Mouse (Mus musculus) R1 (cell line): ENCODE measurements around the gene Plin2.

Experiments used
- DNase-seq: peaks from one replicate; pipeline ENCODE4 v3.0.0-alpha.2; 2018; ENCODE audit warnings: low read depth, low spot score

Plin2 gene

GRCm38 (mm10) chr4:86669780-86670201, at the start of gene Plin2:
Gene Plin2, minus strand, starts transcription at chr4:86670060.
- peak; percentile 57 for DNase-seq

GRCm38 (mm10) chr4:86718878-86719577, 49.2 kb upstream of the Plin2 start:
- no peak for DNase-seq

- no peak for DNase-seq
Measured at GRCm38 (mm10) chr4:86717176-86717575, 47.3 kb upstream of the Plin2 start.

- DNase-seq = no peak
Measured at GRCm38 (mm10) chr4:86715341-86715740, 45.5 kb upstream of the Plin2 start.

- DNase-seq = peak; percentile 45
Measured at GRCm38 (mm10) chr4:86713518-86713917, 43.7 kb upstream of the Plin2 start.

GRCm38 (mm10) chr4:86712751-86713195, 42.9 kb upstream of the Plin2 start:
- DNase-seq = no peak

GRCm38 (mm10) chr4:86710666-86711215, 40.9 kb upstream of the Plin2 start:
- DNase-seq = peak; percentile 65

- DNase-seq = peak; percentile 83
Measured at GRCm38 (mm10) chr4:86710034-86710650, 40.3 kb upstream of the Plin2 start.

- DNase-seq = peak; percentile 39
Measured at GRCm38 (mm10) chr4:86708801-86709200, 38.9 kb upstream of the Plin2 start.

- peak; percentile 63 for DNase-seq
Measured at GRCm38 (mm10) chr4:86699161-86699865, 29.5 kb upstream of the Plin2 start.

GRCm38 (mm10) chr4:86696890-86697289, 27.0 kb upstream of the Plin2 start:
- DNase-seq = peak; percentile 78

- peak; percentile 89 for DNase-seq
Measured at GRCm38 (mm10) chr4:86695081-86695480, 25.2 kb upstream of the Plin2 start.

- DNase-seq = no peak
Measured at GRCm38 (mm10) chr4:86692931-86693330, 23.1 kb upstream of the Plin2 start.

- DNase-seq = no peak
Measured at GRCm38 (mm10) chr4:86691290-86691689, 21.4 kb upstream of the Plin2 start.

GRCm38 (mm10) chr4:86690768-86691167, 20.9 kb upstream of the Plin2 start:
- no peak for DNase-seq

- DNase-seq = no peak
Measured at GRCm38 (mm10) chr4:86690194-86690593, 20.3 kb upstream of the Plin2 start.

- DNase-seq = no peak
Measured at GRCm38 (mm10) chr4:86689056-86689735, 19.3 kb upstream of the Plin2 start.

- no peak for DNase-seq
Measured at GRCm38 (mm10) chr4:86686564-86686963, 16.7 kb upstream of the Plin2 start.

- DNase-seq = no peak
Measured at GRCm38 (mm10) chr4:86686009-86686366, 16.1 kb upstream of the Plin2 start.

GRCm38 (mm10) chr4:86685231-86686008, 15.6 kb upstream of the Plin2 start:
- DNase-seq = no peak

GRCm38 (mm10) chr4:86684806-86685205, 14.9 kb upstream of the Plin2 start:
- DNase-seq = no peak
